ENCODE assay signal across 40 mouse cellular contexts in genomic region chr17:23976665-23977064, GRCm38 (mm10). TPM values are rescaled to one million over a fixed set of nuclear protein-coding genes. Genes with fewer than 3 reads are reported as not detected.
DNase-seq lines count a peak whose midpoint lies in the region; ATAC-seq and TF ChIP-seq lines count a peak whose summit lies in the region.
"Had no signal": no experiment of that assay in that cellular context is flagged by ENCODE, and none has a peak within 500 bp of the region (broad histone marks: within the 10 kb centered on the region; RNA-seq: fewer than 3 reads in every experiment).

No protein-coding gene starts in this region.

- no peak overlapping the region for H3K4me2 ChIP-seq in intestine, embryonic 15.5 days (replicated peaks)
- no peak overlapping the region for H3K4me2 ChIP-seq in intestine, embryonic 16.5 days (ENCODE audit: low read depth, low read length)
- H3K4me2 ChIP-seq in kidney, embryonic 16.5 days (replicated peaks; ENCODE audit: low read depth, low read length): no peak overlapping the region
- H3K4me2 ChIP-seq: embryonic facial prominence, embryonic 13.5 days; heart, embryonic 15.5 days; liver, embryonic 15.5 days; midbrain, embryonic 11.5 days; neural tube, embryonic 13.5 days; stomach, embryonic 15.5 days had no signal

- WGBS in intestine, embryonic 15.5 days: 67% methylated on average over 4 of the region's 4 CpGs
- 60% methylated on average over 4 of the region's 4 CpGs for WGBS in intestine, embryonic 16.5 days
- WGBS in kidney, embryonic 16.5 days: 77% methylated on average over 4 of the region's 4 CpGs
- WGBS in lung, adult 2 months: 89% methylated on average over 4 of the region's 4 CpGs

- H3K9me3 ChIP-seq in intestine, embryonic 15.5 days: no peaks in the 10 kb centered on the region
- H3K9me3 ChIP-seq in intestine, embryonic 16.5 days (ENCODE audit: control insufficient read depth, low read length): no peaks in the 10 kb centered on the region
- H3K9me3 ChIP-seq in kidney, embryonic 16.5 days (ENCODE audit: low read length): no peaks in the 10 kb centered on the region
- H3K9me3 ChIP-seq: embryonic facial prominence, embryonic 13.5 days; heart, embryonic 15.5 days; liver, embryonic 15.5 days; neural tube, embryonic 13.5 days; stomach, embryonic 15.5 days had no signal

- peak; percentile 77 for ATAC-seq in intestine, embryonic 15.5 days
- peak; percentile 79 for ATAC-seq in intestine, embryonic 16.5 days
- ATAC-seq in kidney, embryonic 16.5 days (ENCODE audit: low FRiP score, low TSS enrichment): peak; percentile 32; the same call in 1 of the 2 replicates
- ATAC-seq: forebrain, embryonic 16.5 days; hindbrain, embryonic 16.5 days had no signal

- H3K9ac ChIP-seq in intestine, embryonic 15.5 days: no peak overlapping the region
- H3K9ac ChIP-seq in intestine, embryonic 16.5 days (ENCODE audit: low read depth, low read length): no peak overlapping the region
- H3K9ac ChIP-seq in kidney, embryonic 16.5 days (replicated peaks; ENCODE audit: low read length): no peak overlapping the region
- H3K9ac ChIP-seq: embryonic facial prominence, embryonic 13.5 days; heart, embryonic 15.5 days; liver, embryonic 15.5 days; neural tube, embryonic 13.5 days; stomach, embryonic 15.5 days had no signal

- H3K27ac ChIP-seq in intestine, embryonic 15.5 days: no peak overlapping the region
- peak overlapping the region; percentile 54 for H3K27ac ChIP-seq in intestine, embryonic 16.5 days (ENCODE audit: low read length)
- no peak overlapping the region for H3K27ac ChIP-seq in kidney, embryonic 16.5 days (ENCODE audit: low read length)
- H3K27ac ChIP-seq: embryonic facial prominence, embryonic 13.5 days; heart, embryonic 15.5 days; layer of hippocampus, adult 2 months; liver, embryonic 15.5 days; neural tube, embryonic 13.5 days; stomach, embryonic 15.5 days had no signal

- H3K27me3 ChIP-seq in intestine, embryonic 15.5 days (replicated peaks): no peaks in the 10 kb centered on the region
- H3K27me3 ChIP-seq in intestine, embryonic 16.5 days (replicated peaks; ENCODE audit: control insufficient read depth, insufficient read depth, low read length): no peaks in the 10 kb centered on the region
- H3K27me3 ChIP-seq in kidney, embryonic 16.5 days (ENCODE audit: insufficient read depth, low read length): no peaks in the 10 kb centered on the region
- H3K27me3 ChIP-seq: embryonic facial prominence, embryonic 13.5 days; heart, embryonic 15.5 days; liver, embryonic 15.5 days; neural tube, embryonic 13.5 days; stomach, embryonic 15.5 days had no signal

- H3K36me3 ChIP-seq in intestine, embryonic 15.5 days: no peaks in the 10 kb centered on the region
- H3K36me3 ChIP-seq in intestine, embryonic 16.5 days (ENCODE audit: control insufficient read depth, insufficient read depth, low read length): no peaks in the 10 kb centered on the region
- no peaks in the 10 kb centered on the region for H3K36me3 ChIP-seq in kidney, embryonic 16.5 days (ENCODE audit: insufficient read depth, low read length)
- H3K36me3 ChIP-seq: embryonic facial prominence, embryonic 13.5 days; heart, embryonic 15.5 days; liver, embryonic 15.5 days; neural tube, embryonic 13.5 days; stomach, embryonic 15.5 days had no signal

- TF ChIP-seq POLR2A in lung, adult 2 months (IDR thresholded peaks at IDR 0.05; ENCODE audit: borderline replicate concordance, extremely low read depth, low read depth, low read length): no peak

- TF ChIP-seq CTCF in lung, adult 2 months (IDR thresholded peaks at IDR 0.05; ENCODE audit: insufficient read depth, low read length): no peak

- DNase-seq in kidney, postnatal 36 days: peak; percentile 53 to 61
- DNase-seq in retina, embryonic 14.5 days (ENCODE audit: low spot score): no peak
- DNase-seq in left cerebral cortex, adult 8-10 months (ENCODE audit: low spot score in 2 of 2): no peak
- DNase-seq in lung, adult 2 months: no peak
- DNase-seq: adrenal gland, postnatal 36 days; B cell, adult 2 months; cerebellum, adult 18-20 months; cerebellum, postnatal 10 days; gastrocnemius, postnatal 10 days; left cerebral cortex, postnatal 4 days; lung, postnatal 36 days; retina, postnatal 1 day; right cerebral cortex, postnatal 14 days had no signal

- no peak overlapping the region for H3K4me3 ChIP-seq in intestine, embryonic 15.5 days (replicated peaks)
- H3K4me3 ChIP-seq in intestine, embryonic 16.5 days (ENCODE audit: low read length): no peak overlapping the region
- no peak overlapping the region for H3K4me3 ChIP-seq in kidney, embryonic 16.5 days (ENCODE audit: low read length)
- no peak overlapping the region for H3K4me3 ChIP-seq in lung, adult 2 months (replicated peaks; ENCODE audit: extremely low read depth, low read depth, low read length)
- H3K4me3 ChIP-seq: embryonic facial prominence, embryonic 13.5 days; erythroblast, embryonic 14.5 days; heart, embryonic 15.5 days; layer of hippocampus, adult 2 months; liver, embryonic 15.5 days; neural tube, embryonic 13.5 days; stomach, embryonic 15.5 days had no signal

- H3K4me1 ChIP-seq in intestine, embryonic 15.5 days (replicated peaks): peaks cover 5% of the 10 kb centered on the region; the same call in 1 of the 2 replicates
- peaks cover 15% of the 10 kb centered on the region for H3K4me1 ChIP-seq in intestine, embryonic 16.5 days (ENCODE audit: control insufficient read depth, insufficient read depth, low read length)
- 0 out of 2 replicates have a peak, but pooled peaks cover 9% of the 10 kb centered on the region for H3K4me1 ChIP-seq in kidney, embryonic 16.5 days (ENCODE audit: insufficient read depth, low read length)
- H3K4me1 ChIP-seq in lung, adult 2 months (ENCODE audit: control insufficient read depth, insufficient read depth, low read length): no peaks in the 10 kb centered on the region
- H3K4me1 ChIP-seq: embryonic facial prominence, embryonic 13.5 days; heart, embryonic 15.5 days; liver, embryonic 15.5 days; neural tube, embryonic 13.5 days had no signal

RNA-seq across cellular contexts. Expression of gene Prss30, which starts 3.7 kb away (rescaled TPM):
- 1.4 and 2.2 TPM in 2 replicates for polyA plus RNA-seq in intestine, embryonic 15.5 days (2015; fragmentation: Nextera tagmentation; extraction: Ambion mirVana)
- 3.2 and 4.3 TPM in 2 replicates for polyA plus RNA-seq in intestine, embryonic 16.5 days (2015; fragmentation: Nextera tagmentation; extraction: Ambion mirVana)
- polyA plus RNA-seq in kidney, embryonic 16.5 days (2015; fragmentation: Nextera tagmentation; extraction: Ambion mirVana): 0.14 and 0.23 TPM in 2 replicates
- total RNA-seq in left cerebral cortex, adult 8-10 months (2022): under 1 TPM; 0.25 to 0.96 (median 0.68) TPM
- 1.5 and 2.7 TPM in 2 replicates for polyA plus RNA-seq in lung, adult 2 months (2012; rRNA removed)
- total RNA-seq: common myeloid progenitor, adult 5-6 weeks; gastrocnemius, postnatal 10 days; granulocyte monocyte progenitor cell, adult 5-6 weeks; heart, postnatal 25 days had no signal
- polyA plus RNA-seq: embryonic facial prominence, embryonic 13.5 days; erythroblast, embryonic 14.5 days; forebrain, embryonic 11.5 days; heart, embryonic 15.5 days; hindbrain, embryonic 11.5 days; hindbrain, embryonic 16.5 days; lung, embryonic 16.5 days; midbrain, embryonic 11.5 days; neural tube, embryonic 13.5 days had no signal

RNA-seq across cellular contexts. Expression of gene Prss22, which starts 21.2 kb away (rescaled TPM):
- polyA plus RNA-seq in intestine, embryonic 15.5 days (2015; fragmentation: Nextera tagmentation; extraction: Ambion mirVana): not detected in 2 replicates
- polyA plus RNA-seq in intestine, embryonic 16.5 days (2015; fragmentation: Nextera tagmentation; extraction: Ambion mirVana): 0.13 and 0.26 TPM in 2 replicates
- 0.39 and 0.82 TPM in 2 replicates for polyA plus RNA-seq in kidney, embryonic 16.5 days (2015; fragmentation: Nextera tagmentation; extraction: Ambion mirVana)
- total RNA-seq in left cerebral cortex, adult 8-10 months (2022): 1 to 10 TPM in 3 of 4 experiments, under 1 TPM in 1; 0.94 to 1.7 (median 1.1) TPM
- polyA plus RNA-seq in lung, adult 2 months (2012; rRNA removed): 0.11 and 0.96 TPM in 2 replicates
- total RNA-seq: adrenal gland, adult 18-20 months; adrenal gland, postnatal 36 days; common myeloid progenitor, adult 5-6 weeks; gastrocnemius, postnatal 10 days; granulocyte monocyte progenitor cell, adult 5-6 weeks; heart, postnatal 25 days; layer of hippocampus, adult 2 months; layer of hippocampus, postnatal 25 days; left cerebral cortex, postnatal 4 days; megakaryocyte, adult 5-6 weeks; midbrain, postnatal 0 days had no signal
- polyA plus RNA-seq: brain, embryonic 14.5 days; forebrain, embryonic 11.5 days; forebrain, embryonic 16.5 days; hindbrain, embryonic 16.5 days; intestine, embryonic 14.5 days; liver, embryonic 15.5 days; midbrain, embryonic 11.5 days; midbrain, postnatal 0 days; neural tube, embryonic 13.5 days had no signal

RNA-seq across cellular contexts. Expression of gene Sbpl, which starts 21.6 kb away (rescaled TPM):
- not detected in 2 replicates for polyA plus RNA-seq in intestine, embryonic 15.5 days (2015; fragmentation: Nextera tagmentation; extraction: Ambion mirVana)
- not detected in 2 replicates for polyA plus RNA-seq in intestine, embryonic 16.5 days (2015; fragmentation: Nextera tagmentation; extraction: Ambion mirVana)
- polyA plus RNA-seq in kidney, embryonic 16.5 days (2015; fragmentation: Nextera tagmentation; extraction: Ambion mirVana): not detected in 2 replicates
- not detected for total RNA-seq in left cerebral cortex, adult 8-10 months (2022)
- polyA plus RNA-seq in lung, adult 2 months (2012; rRNA removed): not detected in 2 replicates
- total RNA-seq: adrenal gland, adult 18-20 months; adrenal gland, postnatal 36 days; common myeloid progenitor, adult 5-6 weeks; gastrocnemius, postnatal 10 days; granulocyte monocyte progenitor cell, adult 5-6 weeks; heart, postnatal 25 days; layer of hippocampus, adult 2 months; layer of hippocampus, postnatal 25 days; left cerebral cortex, postnatal 4 days; megakaryocyte, adult 5-6 weeks; midbrain, postnatal 0 days had no signal
- polyA plus RNA-seq: brain, embryonic 14.5 days; embryonic facial prominence, embryonic 13.5 days; erythroblast, embryonic 14.5 days; forebrain, embryonic 11.5 days; forebrain, embryonic 16.5 days; heart, embryonic 15.5 days; hindbrain, embryonic 11.5 days; hindbrain, embryonic 16.5 days; intestine, embryonic 14.5 days; limb, embryonic 14.5 days; liver, embryonic 15.5 days; lung, embryonic 16.5 days; midbrain, embryonic 11.5 days; midbrain, postnatal 0 days; neural tube, embryonic 13.5 days; stomach, embryonic 15.5 days; urinary bladder, adult 2 months had no signal

RNA-seq across cellular contexts. Expression of gene Sbp, which starts 35.2 kb away (rescaled TPM):
- polyA plus RNA-seq in intestine, embryonic 15.5 days (2015; fragmentation: Nextera tagmentation; extraction: Ambion mirVana): not detected in 2 replicates
- not detected in 2 replicates for polyA plus RNA-seq in intestine, embryonic 16.5 days (2015; fragmentation: Nextera tagmentation; extraction: Ambion mirVana)
- not detected in 2 replicates for polyA plus RNA-seq in kidney, embryonic 16.5 days (2015; fragmentation: Nextera tagmentation; extraction: Ambion mirVana)
- total RNA-seq in left cerebral cortex, adult 8-10 months (2022): not detected
- not detected in 2 replicates for polyA plus RNA-seq in lung, adult 2 months (2012; rRNA removed)
- total RNA-seq: adrenal gland, adult 18-20 months; adrenal gland, postnatal 36 days; common myeloid progenitor, adult 5-6 weeks; gastrocnemius, postnatal 10 days; granulocyte monocyte progenitor cell, adult 5-6 weeks; heart, postnatal 25 days; layer of hippocampus, adult 2 months; layer of hippocampus, postnatal 25 days; left cerebral cortex, postnatal 4 days; megakaryocyte, adult 5-6 weeks; midbrain, postnatal 0 days had no signal
- polyA plus RNA-seq: brain, embryonic 14.5 days; embryonic facial prominence, embryonic 13.5 days; erythroblast, embryonic 14.5 days; forebrain, embryonic 11.5 days; forebrain, embryonic 16.5 days; heart, embryonic 15.5 days; hindbrain, embryonic 11.5 days; hindbrain, embryonic 16.5 days; intestine, embryonic 14.5 days; limb, embryonic 14.5 days; liver, embryonic 15.5 days; lung, embryonic 16.5 days; midbrain, embryonic 11.5 days; midbrain, postnatal 0 days; neural tube, embryonic 13.5 days; stomach, embryonic 15.5 days; urinary bladder, adult 2 months had no signal

RNA-seq across cellular contexts. Expression of gene Dcpp3, which starts 59.4 kb away (rescaled TPM):
- not detected in 2 replicates for polyA plus RNA-seq in intestine, embryonic 15.5 days (2015; fragmentation: Nextera tagmentation; extraction: Ambion mirVana)
- not detected in 2 replicates for polyA plus RNA-seq in intestine, embryonic 16.5 days (2015; fragmentation: Nextera tagmentation; extraction: Ambion mirVana)
- not detected in 2 replicates for polyA plus RNA-seq in kidney, embryonic 16.5 days (2015; fragmentation: Nextera tagmentation; extraction: Ambion mirVana)
- total RNA-seq in left cerebral cortex, adult 8-10 months (2022): not detected
- not detected in 2 replicates for polyA plus RNA-seq in lung, adult 2 months (2012; rRNA removed)
- total RNA-seq: adrenal gland, adult 18-20 months; adrenal gland, postnatal 36 days; common myeloid progenitor, adult 5-6 weeks; gastrocnemius, postnatal 10 days; granulocyte monocyte progenitor cell, adult 5-6 weeks; heart, postnatal 25 days; layer of hippocampus, adult 2 months; layer of hippocampus, postnatal 25 days; left cerebral cortex, postnatal 4 days; megakaryocyte, adult 5-6 weeks; midbrain, postnatal 0 days had no signal
- polyA plus RNA-seq: brain, embryonic 14.5 days; embryonic facial prominence, embryonic 13.5 days; erythroblast, embryonic 14.5 days; forebrain, embryonic 11.5 days; forebrain, embryonic 16.5 days; heart, embryonic 15.5 days; hindbrain, embryonic 11.5 days; intestine, embryonic 14.5 days; limb, embryonic 14.5 days; liver, embryonic 15.5 days; midbrain, embryonic 11.5 days; midbrain, postnatal 0 days; neural tube, embryonic 13.5 days; stomach, embryonic 15.5 days; urinary bladder, adult 2 months had no signal

Comparison
In these comparisons a context has a peak if more than half of its experiments do, and no peak if none do; other contexts are left out.
1. DNase-seq: peak in kidney, postnatal 36 days (2 of 2); none in retina, embryonic 14.5 days (single experiment), left cerebral cortex, adult 8-10 months (0 of 2) and lung, adult 2 months (single experiment).
2. Peak in every context shown above with its lines, with median percentiles within 50 percentile points of each other: ATAC-seq.